Mouse (Mus musculus) stomach, embryonic 15.5 days (tissue): ENCODE results near the gene Gpm6b. TPM values are rescaled to one million over a fixed set of nuclear protein-coding genes. Genes with fewer than 3 reads are reported as not detected.

ENCODE experiments used
- ATAC-seq: fragments of 200-750 bp; cut with Nextera tagmentation; 2 replicates; pipeline ENCODE4 v1.8.0; 2017; ENCODE audit warnings: low read depth, moderate number of reproducible peaks, moderate TSS enrichment; ENCODE audit not compliant: insufficient read depth, low FRiP score
- H3K27ac ChIP-seq: fragments of 300-500 bp; sonication (generic); 2 replicates; pipeline ENCODE4 v1.5.1; 2015; ENCODE audit warnings: mild to moderate bottlenecking, inconsistent platforms
- H3K27me3 ChIP-seq: fragments of 300-500 bp; sonication (generic); replicated peaks from 2 replicates; pipeline ENCODE4 v1.6.1; 2015; ENCODE audit warnings: inconsistent platforms
- H3K36me3 ChIP-seq: fragments of 300-500 bp; sonication (generic); 2 replicates; pipeline ENCODE4 v1.6.1; 2015; ENCODE audit warnings: inconsistent platforms
- H3K4me1 ChIP-seq: fragments of 300-500 bp; sonication (generic); 2 replicates; pipeline ENCODE4 v1.6.1; 2015; ENCODE audit warnings: inconsistent platforms
- H3K4me2 ChIP-seq: fragments of 300-500 bp; sonication (generic); 2 replicates; pipeline ENCODE4 v1.6.1; 2015; ENCODE audit warnings: mild to moderate bottlenecking, inconsistent platforms
- H3K4me3 ChIP-seq: fragments of 300-500 bp; sonication (generic); replicated peaks from 2 replicates; pipeline ENCODE4 v1.5.1; 2015; ENCODE audit warnings: inconsistent platforms
- H3K9ac ChIP-seq: fragments of 300-500 bp; sonication (generic); 2 replicates; pipeline ENCODE4 v1.6.1; 2015; ENCODE audit warnings: inconsistent platforms
- H3K9me3 ChIP-seq: fragments of 300-500 bp; sonication (generic); 2 replicates; pipeline ENCODE4 v1.6.1; 2016; ENCODE audit warnings: inconsistent platforms
- WGBS: fragments of 180-500 bp; shearing (Covaris S2); methylation state at CpG from one replicate; pipeline ENCODE4 v1.1.7; 2015; 5-methylcytosine and 5-hydroxymethylcytosine counted together
- polyA plus RNA-seq: library from polyadenylated mRNA; unstranded; fragments of >200 nt; fragmentation: Nextera tagmentation; extraction: Ambion mirVana; gene quantifications from 2 replicates; pipeline ENCODE4 v1.2.1, GENCODE M21; 2015

Gpm6b gene
- 33.5 and 39.0 TPM in 2 replicates for polyA plus RNA-seq

- 0 out of 2 replicates have a peak, but pooled peaks cover 4% of the 10 kb centered on the region for H3K27me3 ChIP-seq
- no peaks in the 10 kb centered on the region for H3K9me3 ChIP-seq
- H3K4me3 ChIP-seq = peak within 1 kb of the TSS; percentile 55
- H3K27ac ChIP-seq = no peak within 1 kb of the TSS
- peak within 1 kb of the TSS; percentile 76 for H3K4me2 ChIP-seq
- H3K9ac ChIP-seq = peak within 1 kb of the TSS; percentile 39
- H3K36me3 ChIP-seq = no peaks in the 10 kb centered on the region
- no peaks in the 10 kb centered on the region for H3K4me1 ChIP-seq
- ATAC-seq = peak; percentile 90
- 16% methylated on average over 49 of the region's 63 CpGs for WGBS
Measured at GRCm38 (mm10) chrX:166238831-166239460, at the start of gene Gpm6b. Gpm6b (plus strand) TSS chrX:166238911.

DNA sequence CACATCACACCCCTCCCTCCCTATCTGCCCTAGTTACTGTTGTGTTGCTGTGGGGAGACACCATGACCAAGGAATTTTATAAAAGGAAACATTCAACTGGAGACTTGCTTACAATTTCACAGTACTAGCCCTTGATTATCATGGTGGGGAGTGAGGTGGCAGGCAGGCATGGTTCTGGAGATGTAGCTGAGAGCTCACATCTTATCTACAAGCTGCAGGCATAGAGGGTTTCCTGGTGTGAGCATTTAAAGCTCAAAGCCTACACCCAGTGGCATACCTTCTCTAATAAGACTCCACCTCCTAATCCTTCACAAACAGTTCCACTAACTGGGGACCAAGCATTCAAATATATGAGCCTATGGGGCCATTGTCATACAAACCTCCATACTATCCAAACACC is 42.4 kb upstream of the Gpm6b start:
- H3K9me3 ChIP-seq = no peaks in the 10 kb centered on the region
- H3K4me2 ChIP-seq = no peak overlapping the region
- no peaks in the 10 kb centered on the region for H3K4me1 ChIP-seq
- H3K27me3 ChIP-seq = no peaks in the 10 kb centered on the region
- no peak overlapping the region for H3K27ac ChIP-seq
- no peak overlapping the region for H3K9ac ChIP-seq
- H3K4me3 ChIP-seq = no peak overlapping the region
- no peak for ATAC-seq
- H3K36me3 ChIP-seq = no peaks in the 10 kb centered on the region

DNA sequence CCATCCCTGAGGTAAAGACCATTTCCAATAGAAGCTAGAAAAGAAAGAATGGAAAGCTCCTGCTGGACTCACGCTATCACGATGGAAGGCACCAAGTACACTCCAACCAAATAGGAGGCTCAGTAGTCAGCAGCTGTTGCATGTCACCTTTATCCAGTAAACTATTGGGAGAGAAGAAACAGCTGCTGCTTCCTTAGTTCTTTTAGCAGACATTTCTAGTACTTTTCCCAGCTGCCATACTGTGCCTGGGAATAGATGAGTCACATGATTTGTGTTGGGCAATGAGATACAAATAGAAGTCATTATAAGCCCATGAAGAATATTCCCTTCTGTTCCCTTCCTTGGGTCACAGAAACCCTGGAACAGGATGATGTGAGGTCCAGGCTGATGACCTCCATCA is 40.4 kb upstream of the Gpm6b start:
- Histone ChIP-seq H3K4me2 (no peak overlapping the region), H3K27ac (no peak overlapping the region), H3K9ac (no peak overlapping the region), H3K9me3 (no peaks in the 10 kb centered on the region), H3K27me3 (no peaks in the 10 kb centered on the region), H3K36me3 (no peaks in the 10 kb centered on the region), H3K4me1 (no peaks in the 10 kb centered on the region), H3K4me3 (no peak overlapping the region)
- peak; percentile 58; the same call in 1 of the 2 replicates for ATAC-seq
- 53% methylated on average over 2 of the region's 2 CpGs for WGBS

- H3K4me3 ChIP-seq = no peak overlapping the region
- no peak for ATAC-seq
- H3K36me3 ChIP-seq = no peaks in the 10 kb centered on the region
- H3K4me1 ChIP-seq = no peaks in the 10 kb centered on the region
- no peak overlapping the region for H3K27ac ChIP-seq
- H3K4me2 ChIP-seq = no peak overlapping the region
- no peaks in the 10 kb centered on the region for H3K27me3 ChIP-seq
- no peaks in the 10 kb centered on the region for H3K9me3 ChIP-seq
- no peak overlapping the region for H3K9ac ChIP-seq
Measured at GRCm38 (mm10) chrX:166199812-166200211, 38.9 kb upstream of the Gpm6b start.

GRCm38 (mm10) chrX:166214576-166214975 is 24.1 kb upstream of the Gpm6b start:
- Histone ChIP-seq H3K4me2 (no peak overlapping the region), H3K36me3 (no peaks in the 10 kb centered on the region), H3K27ac (no peak overlapping the region), H3K9me3 (no peaks in the 10 kb centered on the region), H3K4me3 (no peak overlapping the region), H3K9ac (no peak overlapping the region), H3K27me3 (no peaks in the 10 kb centered on the region), H3K4me1 (no peaks in the 10 kb centered on the region)
- ATAC-seq = no peak
- whole genome bisulfite sequencing = 73% methylated on average over 2 of the region's 2 CpGs

GRCm38 (mm10) chrX:166216248-166216647 is 22.5 kb upstream of the Gpm6b start:
- no peak overlapping the region for H3K27ac ChIP-seq
- no peaks in the 10 kb centered on the region for H3K36me3 ChIP-seq
- H3K27me3 ChIP-seq = no peaks in the 10 kb centered on the region
- WGBS = 70% methylated on average over 6 of the region's 6 CpGs
- no peak overlapping the region for H3K9ac ChIP-seq
- H3K4me1 ChIP-seq = no peaks in the 10 kb centered on the region
- H3K4me3 ChIP-seq = no peak overlapping the region
- H3K9me3 ChIP-seq = no peaks in the 10 kb centered on the region
- no peak overlapping the region for H3K4me2 ChIP-seq
- no peak for ATAC-seq

- 84% methylated on average over 8 of the region's 8 CpGs for WGBS
- no peaks in the 10 kb centered on the region for H3K36me3 ChIP-seq
- H3K4me2 ChIP-seq = no peak overlapping the region
- no peak overlapping the region for H3K27ac ChIP-seq
- H3K27me3 ChIP-seq = no peaks in the 10 kb centered on the region
- no peaks in the 10 kb centered on the region for H3K4me1 ChIP-seq
- H3K9me3 ChIP-seq = no peaks in the 10 kb centered on the region
- no peak overlapping the region for H3K9ac ChIP-seq
- ATAC-seq = no peak
- no peak overlapping the region for H3K4me3 ChIP-seq
Measured at GRCm38 (mm10) chrX:166216720-166217119, 22.0 kb upstream of the Gpm6b start.

DNA sequence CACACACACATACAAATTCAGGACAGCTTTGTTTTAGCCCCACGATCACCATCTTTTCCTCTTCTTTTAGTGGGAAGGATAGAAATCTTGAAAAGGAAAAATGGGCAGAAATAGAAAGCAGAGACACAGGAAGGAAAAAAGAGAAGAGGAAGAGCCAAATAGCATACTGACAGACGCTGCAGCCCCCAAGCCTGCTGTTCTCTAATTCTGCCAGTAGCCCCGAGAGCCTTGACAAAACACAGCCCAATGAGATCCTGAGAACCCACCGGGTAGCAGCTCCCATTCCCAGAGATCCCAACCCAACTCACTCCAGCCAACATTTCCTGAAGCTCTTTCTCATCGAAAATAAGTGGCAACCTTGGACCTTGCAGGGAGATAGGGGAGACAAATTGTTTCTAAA is 19.4 kb upstream of the Gpm6b start:
- Histone ChIP-seq H3K4me2 (no peak overlapping the region), H3K4me1 (no peaks in the 10 kb centered on the region), H3K9me3 (no peaks in the 10 kb centered on the region), H3K27me3 (no peaks in the 10 kb centered on the region), H3K36me3 (no peaks in the 10 kb centered on the region), H3K9ac (no peak overlapping the region), H3K27ac (no peak overlapping the region), H3K4me3 (no peak overlapping the region)
- ATAC-seq = no peak
- WGBS = 56% methylated on average over 5 of the region's 5 CpGs

GRCm38 (mm10) chrX:166226856-166227255 is 11.9 kb upstream of the Gpm6b start:
- Histone ChIP-seq H3K4me3 (no peak overlapping the region), H3K4me1 (no peaks in the 10 kb centered on the region), H3K27me3 (no peaks in the 10 kb centered on the region), H3K27ac (no peak overlapping the region), H3K4me2 (no peak overlapping the region), H3K9ac (no peak overlapping the region), H3K9me3 (no peaks in the 10 kb centered on the region), H3K36me3 (no peaks in the 10 kb centered on the region)
- WGBS = 82% methylated on average over 5 of the region's 5 CpGs
- no peak for ATAC-seq

- 79% methylated on average over 3 of the region's 3 CpGs for WGBS
- Histone ChIP-seq H3K4me1 (no peaks in the 10 kb centered on the region), H3K27me3 (no peaks in the 10 kb centered on the region), H3K27ac (no peak overlapping the region), H3K9me3 (no peaks in the 10 kb centered on the region), H3K4me2 (no peak overlapping the region), H3K36me3 (no peaks in the 10 kb centered on the region), H3K9ac (no peak overlapping the region), H3K4me3 (no peak overlapping the region)
- ATAC-seq = no peak
Measured at GRCm38 (mm10) chrX:166229750-166230149, 9.0 kb upstream of the Gpm6b start.

GRCm38 (mm10) chrX:166230515-166231267 is 8.0 kb upstream of the Gpm6b start:
- Histone ChIP-seq H3K9ac (no peak overlapping the region), H3K9me3 (no peaks in the 10 kb centered on the region), H3K36me3 (no peaks in the 10 kb centered on the region), H3K27ac (no peak overlapping the region), H3K4me1 (no peaks in the 10 kb centered on the region), H3K27me3 (no peaks in the 10 kb centered on the region), H3K4me2 (no peak overlapping the region), H3K4me3 (no peak overlapping the region)
- no peak for ATAC-seq
- 89% methylated on average over 6 of the region's 6 CpGs for WGBS

GRCm38 (mm10) chrX:166236131-166236530 is 2.6 kb upstream of the Gpm6b start:
- no peak for ATAC-seq
- Histone ChIP-seq H3K27me3 (0 out of 2 replicates have a peak, but pooled peaks cover 4% of the 10 kb centered on the region), H3K9me3 (no peaks in the 10 kb centered on the region), H3K9ac (no peak overlapping the region), H3K4me2 (no peak overlapping the region), H3K4me1 (no peaks in the 10 kb centered on the region), H3K27ac (no peak overlapping the region), H3K4me3 (no peak overlapping the region), H3K36me3 (no peaks in the 10 kb centered on the region)
- WGBS = 52% methylated on average over 2 of the region's 2 CpGs
